Mouse (Mus musculus): Measurements from ENCODE around the gene Sptbn4. TPM values are rescaled to one million over a fixed set of nuclear protein-coding genes. Genes with fewer than 3 reads are reported as not detected.
A peak's percentile ranks its signal among the peaks of the same experiment; 100 is the strongest.

Sptbn4 gene
- polyA plus RNA-seq, 1 experiment from 2014 or later, result 0.28 TPM

DNA sequence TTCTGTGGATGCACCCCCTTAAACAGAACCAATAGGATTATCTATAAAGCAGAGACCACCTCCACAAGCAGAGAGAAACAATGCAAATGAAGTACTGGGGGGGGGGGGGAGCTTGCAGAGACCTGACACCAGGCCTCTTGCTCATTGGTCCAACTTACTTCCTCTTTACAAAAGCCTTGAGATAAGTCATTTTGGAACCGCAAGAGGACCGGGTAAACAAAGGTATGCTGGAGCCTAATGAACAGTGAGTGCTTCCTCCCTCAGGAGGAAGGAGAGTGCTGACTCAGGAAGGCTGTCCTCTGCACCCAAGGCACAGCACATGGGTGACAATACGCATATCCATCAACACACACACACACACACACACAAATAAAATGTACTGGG lies 89.9 kb downstream of the Sptbn4 start:
- H3K27ac ChIP-seq (replicated peaks; ENCODE audit: low read depth, low read length), result no peak overlapping the region
- H3K4me1 ChIP-seq (ENCODE audit: control insufficient read depth, insufficient read depth, low read length), result peaks cover 4% of the 10 kb centered on the region; the same call in 1 of the 2 replicates
- no peak for DNase-seq (ENCODE audit: low spot score)
- no peaks in the 10 kb centered on the region for H3K9me3 ChIP-seq (replicated peaks; ENCODE audit: control insufficient read depth, low read length)
- WGBS, result 19% methylated on average over 3 of the region's 3 CpGs
- H3K4me3 ChIP-seq (ENCODE audit: low read depth, low read length), result no peak overlapping the region
- no peak for ATAC-seq (replicated peaks; ENCODE audit: insufficient number of reproducible peaks, low FRiP score, low TSS enrichment, low read depth)
- no peaks in the 10 kb centered on the region for H3K36me3 ChIP-seq (replicated peaks; ENCODE audit: control insufficient read depth, insufficient read depth, low read depth, low read length)
- no peak overlapping the region for H3K4me2 ChIP-seq (ENCODE audit: low read depth, low read length)
- H3K9ac ChIP-seq (replicated peaks; ENCODE audit: low read length), result no peak overlapping the region
- H3K27me3 ChIP-seq (ENCODE audit: control insufficient read depth, insufficient read depth, low read length), result peaks cover 8% of the 10 kb centered on the region

DNA sequence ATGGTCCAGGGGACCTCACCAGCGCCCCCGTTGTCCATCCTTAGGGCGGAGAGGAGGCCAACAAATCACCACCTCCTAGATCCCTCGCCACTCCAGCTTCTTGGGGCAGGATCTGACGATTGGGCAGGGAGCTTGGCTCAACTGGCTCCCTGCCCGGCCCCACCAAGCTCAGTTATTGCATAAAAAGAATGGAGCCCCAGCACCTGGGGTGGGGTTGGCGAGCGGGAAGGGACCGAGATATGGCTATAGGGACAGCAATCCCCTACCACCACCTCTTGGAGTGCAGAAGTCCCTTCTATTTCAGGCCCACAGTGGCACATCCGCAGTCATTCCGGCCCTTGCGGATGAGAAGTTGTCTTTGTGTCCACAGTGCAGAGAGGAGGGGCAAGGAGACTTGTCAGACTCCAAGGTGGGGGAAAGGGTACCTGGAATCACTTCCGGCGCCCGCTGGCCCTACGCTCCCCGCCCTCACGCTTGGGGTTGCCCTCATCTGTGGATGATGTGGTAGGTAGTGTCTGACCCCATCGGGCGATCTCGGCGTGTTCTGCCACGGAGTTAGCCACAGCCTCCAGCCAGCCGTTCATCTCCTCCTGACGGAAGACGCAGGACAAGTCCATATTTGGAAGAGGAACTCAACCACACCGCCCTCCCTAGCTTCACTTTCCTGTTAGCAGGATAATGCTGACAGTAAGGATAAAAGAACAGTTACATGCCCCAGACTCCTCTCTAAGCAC lies 90.5 kb downstream of the Sptbn4 start, which contains the start of gene Gm20479:
Gene Gm20479, minus strand, starts transcription at position 559 of the 734 bp plus-strand sequence.
- no peak within 1 kb of the TSS for H3K27ac ChIP-seq (replicated peaks; ENCODE audit: low read depth, low read length)
- no peaks in the 10 kb centered on the region for H3K9me3 ChIP-seq (replicated peaks; ENCODE audit: control insufficient read depth, low read length)
- WGBS, result 3% methylated on average over 27 of the region's 27 CpGs
- H3K4me1 ChIP-seq (ENCODE audit: control insufficient read depth, insufficient read depth, low read length), result peaks cover 4% of the 10 kb centered on the region; the same call in 1 of the 2 replicates
- H3K36me3 ChIP-seq (replicated peaks; ENCODE audit: control insufficient read depth, insufficient read depth, low read depth, low read length), result no peaks in the 10 kb centered on the region
- DNase-seq (ENCODE audit: low spot score) (no peak), ATAC-seq (replicated peaks; ENCODE audit: insufficient number of reproducible peaks, low FRiP score, low TSS enrichment, low read depth) (no peak)
- peaks cover 4% of the 10 kb centered on the region for H3K27me3 ChIP-seq (ENCODE audit: control insufficient read depth, insufficient read depth, low read length)
- H3K9ac ChIP-seq (replicated peaks; ENCODE audit: low read length), result peak within 1 kb of the TSS; percentile 26
- H3K4me2 ChIP-seq (ENCODE audit: low read depth, low read length), result peak within 1 kb of the TSS; percentile 45
- H3K4me3 ChIP-seq (ENCODE audit: low read depth, low read length), result peak within 1 kb of the TSS; percentile 61

DNA sequence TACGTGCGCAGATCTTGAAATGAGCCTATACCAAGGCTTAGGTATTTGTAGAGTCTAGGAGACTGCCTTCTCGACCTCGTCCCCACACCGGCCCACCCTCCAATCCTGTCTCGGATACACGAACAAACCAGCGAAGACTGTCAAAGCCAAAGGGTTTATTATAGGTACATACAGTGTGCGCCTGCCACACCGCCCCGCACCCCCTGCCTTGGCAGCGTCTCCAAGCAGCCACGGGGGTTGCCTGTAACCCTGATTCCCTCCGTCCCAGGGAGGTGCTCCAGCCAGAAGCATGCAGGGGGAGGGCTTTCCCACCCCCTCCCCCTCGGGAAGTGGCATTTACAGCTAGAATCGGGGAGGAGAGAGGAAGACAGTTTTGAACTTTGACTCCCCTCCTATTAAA lies 91.2 kb downstream of the Sptbn4 start:
- H3K4me3 ChIP-seq (ENCODE audit: low read depth, low read length), result peak overlapping the region; percentile 61
- ATAC-seq (replicated peaks; ENCODE audit: insufficient number of reproducible peaks, low FRiP score, low TSS enrichment, low read depth), result peak; percentile 46
- H3K4me1 ChIP-seq (ENCODE audit: control insufficient read depth, insufficient read depth, low read length), result peaks cover 4% of the 10 kb centered on the region; the same call in 1 of the 2 replicates
- H3K4me2 ChIP-seq (ENCODE audit: low read depth, low read length), result peak overlapping the region; percentile 45
- no peak overlapping the region for H3K27ac ChIP-seq (replicated peaks; ENCODE audit: low read depth, low read length)
- no peaks in the 10 kb centered on the region for H3K36me3 ChIP-seq (replicated peaks; ENCODE audit: control insufficient read depth, insufficient read depth, low read depth, low read length)
- 4% methylated on average over 16 of the region's 16 CpGs for WGBS
- no peaks in the 10 kb centered on the region for H3K9me3 ChIP-seq (replicated peaks; ENCODE audit: control insufficient read depth, low read length)
- H3K27me3 ChIP-seq (ENCODE audit: control insufficient read depth, insufficient read depth, low read length), result peaks cover 3% of the 10 kb centered on the region
- peak overlapping the region; percentile 1 for H3K9ac ChIP-seq (replicated peaks; ENCODE audit: low read length)
- DNase-seq (ENCODE audit: low spot score), result no peak

DNA sequence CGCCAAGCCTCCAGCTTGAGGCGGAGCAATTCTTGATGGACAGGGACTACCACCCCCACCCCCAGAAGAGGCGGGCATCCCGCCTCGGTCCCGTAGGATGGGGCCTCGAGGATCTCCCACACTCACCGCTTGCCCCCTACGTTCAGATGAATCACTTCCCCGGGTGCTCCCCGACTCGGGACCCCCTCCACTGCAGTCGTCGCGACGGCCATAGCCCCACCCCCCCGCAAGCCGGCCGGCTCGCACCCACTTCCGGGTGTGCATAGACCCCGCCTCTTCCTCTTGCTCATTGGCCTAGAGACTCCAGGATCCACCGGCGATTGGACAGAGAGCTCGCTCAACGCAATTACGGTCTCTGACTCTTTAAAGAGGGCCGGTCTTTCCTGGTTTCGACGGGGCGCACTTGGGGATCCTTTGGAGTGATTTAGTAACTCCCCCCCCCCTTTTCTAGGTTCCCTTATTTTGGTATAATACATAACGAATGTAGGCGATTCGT lies 91.7 kb downstream of the Sptbn4 start, which contains the start of gene Shkbp1:
Gene Shkbp1, minus strand, starts transcription at position 275 of the 496 bp plus-strand sequence.
- Histone ChIP-seq H3K36me3 (replicated peaks; ENCODE audit: control insufficient read depth, insufficient read depth, low read depth, low read length) (no peaks in the 10 kb centered on the region), H3K4me2 (ENCODE audit: low read depth, low read length) (peak within 1 kb of the TSS; percentile 45), H3K27me3 (ENCODE audit: control insufficient read depth, insufficient read depth, low read length) (peaks cover 3% of the 10 kb centered on the region), H3K4me3 (ENCODE audit: low read depth, low read length) (peak within 1 kb of the TSS; percentile 61), H3K9me3 (replicated peaks; ENCODE audit: control insufficient read depth, low read length) (no peaks in the 10 kb centered on the region), H3K27ac (replicated peaks; ENCODE audit: low read depth, low read length) (peak within 1 kb of the TSS; percentile 32; the same call in 1 of the 2 replicates), H3K4me1 (ENCODE audit: control insufficient read depth, insufficient read depth, low read length) (peaks cover 4% of the 10 kb centered on the region; the same call in 1 of the 2 replicates), H3K9ac (replicated peaks; ENCODE audit: low read length) (peak within 1 kb of the TSS; percentile 63)
- under 1% methylated on average over 34 of the region's 34 CpGs for WGBS
- peak; percentile 95 for DNase-seq (ENCODE audit: low spot score)
- ATAC-seq (replicated peaks; ENCODE audit: insufficient number of reproducible peaks, low FRiP score, low TSS enrichment, low read depth), result peak; percentile 90

DNA sequence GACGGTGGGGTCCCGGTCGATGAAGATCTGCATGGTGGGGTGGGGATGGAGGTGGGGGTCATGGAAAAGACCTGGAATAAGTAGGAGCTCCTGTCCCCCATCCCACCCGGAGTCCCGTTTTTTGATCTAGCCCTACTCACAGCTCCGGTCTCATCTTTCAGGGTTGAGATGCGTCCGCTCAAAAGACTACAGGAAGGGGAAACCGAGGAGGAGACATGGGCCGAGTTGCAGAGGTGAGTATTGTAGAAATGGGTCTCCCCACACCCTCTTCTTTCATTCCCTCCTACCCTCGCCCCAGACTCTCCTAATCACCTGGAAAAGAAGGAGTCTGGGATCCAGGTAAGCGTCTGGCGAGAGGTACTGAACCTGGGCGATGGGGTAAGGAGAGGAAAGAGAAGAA lies 92.2 kb downstream of the Sptbn4 start:
- H3K27ac ChIP-seq (replicated peaks; ENCODE audit: low read depth, low read length), result 0 out of 2 replicates have a peak overlapping the region, but pooled peaks have one; percentile 32
- WGBS, result 4% methylated on average over 14 of the region's 14 CpGs
- no peak for ATAC-seq (replicated peaks; ENCODE audit: insufficient number of reproducible peaks, low FRiP score, low TSS enrichment, low read depth)
- DNase-seq (ENCODE audit: low spot score), result no peak
- peaks cover 3% of the 10 kb centered on the region for H3K27me3 ChIP-seq (ENCODE audit: control insufficient read depth, insufficient read depth, low read length)
- H3K9me3 ChIP-seq (replicated peaks; ENCODE audit: control insufficient read depth, low read length), result no peaks in the 10 kb centered on the region
- peaks cover 4% of the 10 kb centered on the region; the same call in 1 of the 2 replicates for H3K4me1 ChIP-seq (ENCODE audit: control insufficient read depth, insufficient read depth, low read length)
- peak overlapping the region; percentile 63 for H3K9ac ChIP-seq (replicated peaks; ENCODE audit: low read length)
- H3K4me3 ChIP-seq (ENCODE audit: low read depth, low read length), result peak overlapping the region; percentile 61
- H3K4me2 ChIP-seq (ENCODE audit: low read depth, low read length), result peak overlapping the region; percentile 43
- H3K36me3 ChIP-seq (replicated peaks; ENCODE audit: control insufficient read depth, insufficient read depth, low read depth, low read length), result no peaks in the 10 kb centered on the region

DNA sequence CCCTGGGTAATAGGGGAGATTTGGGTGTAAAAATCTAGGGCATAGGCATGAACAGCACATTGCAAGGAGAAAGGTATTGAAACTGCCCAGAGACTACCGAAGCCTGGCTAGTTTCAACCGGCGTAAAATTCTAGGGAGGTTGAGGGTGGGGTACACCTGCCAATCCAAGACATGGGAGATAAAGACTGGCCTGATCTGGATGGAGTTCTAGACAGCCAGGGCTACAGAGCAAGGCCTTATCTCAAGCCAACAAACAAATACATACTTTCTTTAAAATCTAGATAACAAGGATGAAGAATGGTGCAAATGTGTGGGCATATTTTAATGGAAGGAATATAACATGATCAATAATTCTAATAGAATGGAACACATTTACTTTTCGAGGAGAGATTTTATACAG lies 92.7 kb downstream of the Sptbn4 start:
- no peak for DNase-seq (ENCODE audit: low spot score)
- Histone ChIP-seq H3K4me3 (ENCODE audit: low read depth, low read length) (peak overlapping the region; percentile 61), H3K27me3 (ENCODE audit: control insufficient read depth, insufficient read depth, low read length) (peaks cover 3% of the 10 kb centered on the region), H3K4me2 (ENCODE audit: low read depth, low read length) (peak overlapping the region; percentile 43), H3K9ac (replicated peaks; ENCODE audit: low read length) (no peak overlapping the region), H3K27ac (replicated peaks; ENCODE audit: low read depth, low read length) (no peak overlapping the region), H3K36me3 (replicated peaks; ENCODE audit: control insufficient read depth, insufficient read depth, low read depth, low read length) (no peaks in the 10 kb centered on the region), H3K9me3 (replicated peaks; ENCODE audit: control insufficient read depth, low read length) (no peaks in the 10 kb centered on the region), H3K4me1 (ENCODE audit: control insufficient read depth, insufficient read depth, low read length) (peaks cover 4% of the 10 kb centered on the region; the same call in 1 of the 2 replicates)
- ATAC-seq (replicated peaks; ENCODE audit: insufficient number of reproducible peaks, low FRiP score, low TSS enrichment, low read depth), result 0 out of 2 replicates have a peak, but pooled peaks have one; percentile 0
- WGBS, result 43% methylated on average over 4 of the region's 4 CpGs

DNA sequence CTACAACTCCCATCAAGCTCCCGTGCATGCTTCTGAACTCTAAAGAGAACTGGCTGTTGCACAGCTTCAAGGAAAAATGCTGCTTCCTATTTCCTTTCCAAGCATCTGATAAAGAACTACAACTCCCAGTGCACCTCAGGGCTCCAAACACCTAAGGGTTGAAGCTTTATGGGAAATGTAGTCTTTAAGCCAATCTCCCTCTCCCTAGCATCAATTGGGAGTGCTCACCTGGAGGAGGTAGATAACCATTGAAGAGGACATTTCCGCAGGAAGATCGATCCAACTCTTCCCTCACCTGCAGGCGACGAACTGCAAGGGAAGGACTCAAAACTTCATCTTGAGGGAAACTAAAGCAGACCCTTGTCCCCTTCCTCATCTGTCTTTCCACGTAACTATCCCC lies 93.3 kb downstream of the Sptbn4 start:
- no peaks in the 10 kb centered on the region for H3K9me3 ChIP-seq (replicated peaks; ENCODE audit: control insufficient read depth, low read length)
- H3K4me2 ChIP-seq (ENCODE audit: low read depth, low read length), result peak overlapping the region; percentile 27
- H3K4me1 ChIP-seq (ENCODE audit: control insufficient read depth, insufficient read depth, low read length), result peaks cover 4% of the 10 kb centered on the region; the same call in 1 of the 2 replicates
- H3K9ac ChIP-seq (replicated peaks; ENCODE audit: low read length), result no peak overlapping the region
- peaks cover 3% of the 10 kb centered on the region for H3K27me3 ChIP-seq (ENCODE audit: control insufficient read depth, insufficient read depth, low read length)
- 28% methylated on average over 6 of the region's 6 CpGs for WGBS
- H3K4me3 ChIP-seq (ENCODE audit: low read depth, low read length), result no peak overlapping the region; the same call in 1 of the 2 replicates
- no peak for ATAC-seq (replicated peaks; ENCODE audit: insufficient number of reproducible peaks, low FRiP score, low TSS enrichment, low read depth)
- no peak overlapping the region for H3K27ac ChIP-seq (replicated peaks; ENCODE audit: low read depth, low read length)
- peak; percentile 63 for DNase-seq (ENCODE audit: low spot score)
- H3K36me3 ChIP-seq (replicated peaks; ENCODE audit: control insufficient read depth, insufficient read depth, low read depth, low read length), result no peaks in the 10 kb centered on the region

DNA sequence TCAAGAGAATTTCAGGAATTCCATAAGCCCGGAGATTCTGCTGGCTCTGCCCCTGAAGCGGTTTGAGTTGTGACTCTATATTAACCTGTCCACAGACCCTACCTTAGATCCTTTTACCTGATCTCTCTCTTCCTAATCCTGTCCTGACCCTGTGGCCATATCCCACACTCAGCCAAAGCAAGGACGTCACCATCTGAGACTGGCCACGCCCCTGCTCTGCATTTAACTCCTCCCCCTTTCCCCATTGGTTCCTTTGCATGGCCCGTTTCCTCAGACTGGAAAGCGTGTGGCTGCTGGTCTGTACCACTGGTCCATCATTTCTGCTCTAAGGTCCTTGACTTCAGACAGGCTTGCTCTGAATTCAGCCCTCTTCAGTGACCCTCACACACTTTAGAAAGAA lies 102.0 kb downstream of the Sptbn4 start:
- 0 out of 2 replicates have a peak, but pooled peaks have one; percentile 9 for ATAC-seq (replicated peaks; ENCODE audit: insufficient number of reproducible peaks, low FRiP score, low TSS enrichment, low read depth)
- no peaks in the 10 kb centered on the region for H3K36me3 ChIP-seq (replicated peaks; ENCODE audit: control insufficient read depth, insufficient read depth, low read depth, low read length)
- no peaks in the 10 kb centered on the region for H3K27me3 ChIP-seq (ENCODE audit: control insufficient read depth, insufficient read depth, low read length)
- H3K4me1 ChIP-seq (ENCODE audit: control insufficient read depth, insufficient read depth, low read length), result no peaks in the 10 kb centered on the region
- H3K9me3 ChIP-seq (replicated peaks; ENCODE audit: control insufficient read depth, low read length), result no peaks in the 10 kb centered on the region
- peak; percentile 35 for DNase-seq (ENCODE audit: low spot score)
- 21% methylated on average over 6 of the region's 6 CpGs for WGBS
- H3K4me3 ChIP-seq (ENCODE audit: low read depth, low read length), result no peak overlapping the region
- H3K4me2 ChIP-seq (ENCODE audit: low read depth, low read length), result no peak overlapping the region
- no peak overlapping the region for H3K27ac ChIP-seq (replicated peaks; ENCODE audit: low read depth, low read length)
- no peak overlapping the region for H3K9ac ChIP-seq (replicated peaks; ENCODE audit: low read length)
